Mouse (Mus musculus): ENCODE data around the gene Thbs4. TPM values are rescaled to one million over a fixed set of nuclear protein-coding genes. Genes with fewer than 3 reads are reported as not detected.

Gene Thbs4
- total RNA-seq, 2 experiments from 2014 or later, result 3.0 to 5.7 TPM

- intact Hi-C loops (cut with DNase I), result loop anchor here (5.0 kb wide), 1 partner anchor 141 kb away; no protein-coding TSS in a partner anchor
- no peak for DNase-seq (ENCODE audit: low spot score in 2 of 2)
Measured at GRCm38 (mm10) chr13:92732836-92733235, 61.8 kb downstream of the Thbs4 start.

GRCm38 (mm10) chr13:92731811-92732210 is 62.8 kb downstream of the Thbs4 start:
- DNase-seq (ENCODE audit: low spot score in 2 of 2), result no peak
- intact Hi-C loops (cut with DNase I), result loop anchor here (5.0 kb wide), 1 partner anchor 140 kb away; no protein-coding TSS in a partner anchor

GRCm38 (mm10) chr13:92729811-92730210 is 64.8 kb downstream of the Thbs4 start:
- intact Hi-C loops (cut with DNase I), result loop anchor here (5.0 kb wide), 1 partner anchor 138 kb away; no protein-coding TSS in a partner anchor
- DNase-seq (ENCODE audit: low spot score in 2 of 2), result peak in 1 of 2 experiments; percentile 25

- intact Hi-C loops (cut with DNase I), result no loop called here
Measured at GRCm38 (mm10) chr13:92722389-92722788, 72.2 kb downstream of the Thbs4 start.

GRCm38 (mm10) chr13:92721006-92721405 is 73.6 kb downstream of the Thbs4 start:
- intact Hi-C loops (cut with DNase I), result no loop called here
- DNase-seq (ENCODE audit: low spot score in 2 of 2), result no peak

More at GRCm38 (mm10) chr13:92722389-92722788, 72.2 kb downstream of the Thbs4 start:
- no peak for DNase-seq (ENCODE audit: low spot score in 2 of 2)

GRCm38 (mm10) chr13:92717851-92718665 is 76.6 kb downstream of the Thbs4 start:
- DNase-seq (ENCODE audit: low spot score in 2 of 2), result no peak
- intact Hi-C loops (cut with DNase I), result no loop called here

- no peak for DNase-seq (ENCODE audit: low spot score in 2 of 2)
- intact Hi-C loops (cut with DNase I), result no loop called here
Measured at GRCm38 (mm10) chr13:92712619-92713018, 82.0 kb downstream of the Thbs4 start.

- DNase-seq (ENCODE audit: low spot score in 2 of 2), result no peak
- intact Hi-C loops (cut with DNase I), result no loop called here
Measured at GRCm38 (mm10) chr13:92711821-92712220, 82.8 kb downstream of the Thbs4 start.

GRCm38 (mm10) chr13:92710361-92710760 is 84.3 kb downstream of the Thbs4 start:
- intact Hi-C loops (cut with DNase I), result no loop called here
- no peak for DNase-seq (ENCODE audit: low spot score in 2 of 2)

- intact Hi-C loops (cut with DNase I), result no loop called here
- no peak for DNase-seq (ENCODE audit: low spot score in 2 of 2)
Measured at GRCm38 (mm10) chr13:92709535-92709934, 85.1 kb downstream of the Thbs4 start.

GRCm38 (mm10) chr13:92708466-92708865 is 86.2 kb downstream of the Thbs4 start:
- DNase-seq (ENCODE audit: low spot score in 2 of 2), result no peak
- intact Hi-C loops (cut with DNase I), result no loop called here

GRCm38 (mm10) chr13:92707941-92708340 is 86.7 kb downstream of the Thbs4 start:
- intact Hi-C loops (cut with DNase I), result no loop called here
- no peak for DNase-seq (ENCODE audit: low spot score in 2 of 2)

GRCm38 (mm10) chr13:92706342-92707061 is 88.1 kb downstream of the Thbs4 start:
- no peak for DNase-seq (ENCODE audit: low spot score in 2 of 2)
- intact Hi-C loops (cut with DNase I), result no loop called here

- no peak for DNase-seq (ENCODE audit: low spot score in 2 of 2)
- intact Hi-C loops (cut with DNase I), result no loop called here
Measured at GRCm38 (mm10) chr13:92705016-92705535, 89.5 kb downstream of the Thbs4 start.

GRCm38 (mm10) chr13:92704189-92704588 is 90.4 kb downstream of the Thbs4 start:
- intact Hi-C loops (cut with DNase I), result no loop called here
- DNase-seq (ENCODE audit: low spot score in 2 of 2), result no peak

- intact Hi-C loops (cut with DNase I), result no loop called here
- peak; percentile 55 to 60 for DNase-seq (ENCODE audit: low spot score in 2 of 2)
Measured at GRCm38 (mm10) chr13:92703241-92704027, 91.2 kb downstream of the Thbs4 start.

GRCm38 (mm10) chr13:92702035-92702434 is 92.6 kb downstream of the Thbs4 start:
- no peak for DNase-seq (ENCODE audit: low spot score in 2 of 2)
- intact Hi-C loops (cut with DNase I), result no loop called here
